Mouse (Mus musculus): ENCODE data around the gene Pld5.
A peak's percentile ranks its signal among the peaks of the same experiment; 100 is the strongest.

Pld5 gene

DNA sequence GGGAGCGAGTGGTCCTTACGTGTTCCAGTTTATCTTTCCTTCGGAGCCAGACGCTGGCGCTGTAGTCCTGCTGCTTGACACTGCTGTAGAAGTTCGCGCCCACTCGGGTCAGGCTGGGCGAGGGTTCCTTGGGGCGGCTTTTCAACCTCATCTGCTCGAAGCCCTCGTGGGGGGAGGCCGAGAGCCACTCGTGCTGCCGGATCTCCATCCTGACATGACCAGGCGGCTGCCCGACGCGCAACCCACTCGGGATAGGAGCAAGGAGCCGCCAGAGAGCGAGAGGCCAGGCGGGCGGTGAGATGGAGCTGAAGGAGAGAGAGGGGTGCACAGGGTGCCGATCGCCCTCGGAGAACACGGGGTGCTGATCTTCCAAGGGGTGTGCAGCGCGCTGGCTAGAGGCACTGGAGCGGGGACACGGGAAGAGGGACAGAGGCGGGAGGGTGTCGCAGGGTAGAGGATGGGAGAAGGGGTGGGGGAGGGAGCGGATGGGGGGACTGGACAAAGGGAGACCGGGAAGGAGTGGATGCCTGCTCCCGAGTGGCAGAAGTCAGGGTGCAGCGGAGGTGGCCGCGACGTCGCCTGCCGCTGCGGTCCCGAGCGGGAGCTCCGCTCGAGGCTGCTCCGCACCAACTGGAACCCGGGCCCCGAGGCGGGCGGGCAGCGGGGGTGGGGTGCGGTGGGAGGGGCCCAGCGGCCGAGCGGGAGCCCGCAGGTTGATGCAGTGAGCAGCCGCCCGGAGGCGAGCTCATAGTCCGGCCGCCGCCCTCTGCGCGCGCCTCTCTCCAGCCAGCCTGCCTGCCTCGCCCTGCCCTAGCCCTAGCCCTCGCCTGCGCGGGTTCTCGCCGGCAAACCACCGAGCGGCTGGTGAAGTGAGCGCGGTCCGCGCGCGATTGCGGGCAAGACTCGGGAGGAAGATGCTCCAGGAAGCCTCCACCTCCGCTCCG is at the start of gene Pld5:
Gene Pld5, minus strand, starts transcription at position 646 of the 944 bp plus-strand sequence.
- DNase-seq (ENCODE audit: low read depth, low spot score): peak; percentile 34

DNA sequence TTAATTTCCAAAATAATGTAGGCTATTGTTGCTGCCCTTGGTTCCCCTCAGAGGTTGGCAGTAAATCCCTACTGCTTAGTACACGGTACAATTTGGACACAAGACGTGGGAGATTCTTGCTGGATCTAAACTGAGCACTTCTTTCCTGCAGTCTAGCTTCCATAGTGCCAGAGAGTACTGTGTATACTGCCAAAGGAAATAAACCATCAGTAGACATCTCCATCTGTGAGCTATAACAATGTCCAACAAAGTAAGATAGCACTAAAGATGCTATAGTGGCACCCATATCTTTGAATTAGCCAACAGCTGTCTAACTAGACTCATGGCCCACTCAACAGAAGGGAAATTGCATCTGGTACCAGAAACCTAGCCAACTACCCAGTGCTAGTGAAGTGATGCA is 40.0 kb upstream of the Pld5 start:
- DNase-seq (ENCODE audit: low read depth, low spot score): no peak

DNA sequence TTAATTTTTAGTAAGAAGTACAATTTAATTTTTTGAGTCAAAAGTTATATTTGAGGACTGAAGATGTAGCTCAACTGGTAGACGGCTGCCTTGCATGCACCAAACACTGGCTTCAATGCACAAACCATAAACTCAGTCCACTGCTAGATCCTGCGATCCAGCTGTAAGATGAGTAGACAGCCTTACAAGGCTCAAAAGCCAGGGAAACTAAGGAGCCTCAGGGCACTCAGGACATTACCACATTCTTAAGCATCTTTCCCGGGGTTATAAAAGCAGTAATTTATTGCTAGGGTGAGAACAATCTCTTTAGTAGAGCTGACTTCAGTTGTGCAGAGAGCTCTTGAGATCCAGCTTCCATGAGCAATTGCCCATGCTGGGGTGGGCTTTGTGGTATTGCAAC is 35.1 kb upstream of the Pld5 start:
- no peak for DNase-seq (ENCODE audit: low read depth, low spot score)

DNA sequence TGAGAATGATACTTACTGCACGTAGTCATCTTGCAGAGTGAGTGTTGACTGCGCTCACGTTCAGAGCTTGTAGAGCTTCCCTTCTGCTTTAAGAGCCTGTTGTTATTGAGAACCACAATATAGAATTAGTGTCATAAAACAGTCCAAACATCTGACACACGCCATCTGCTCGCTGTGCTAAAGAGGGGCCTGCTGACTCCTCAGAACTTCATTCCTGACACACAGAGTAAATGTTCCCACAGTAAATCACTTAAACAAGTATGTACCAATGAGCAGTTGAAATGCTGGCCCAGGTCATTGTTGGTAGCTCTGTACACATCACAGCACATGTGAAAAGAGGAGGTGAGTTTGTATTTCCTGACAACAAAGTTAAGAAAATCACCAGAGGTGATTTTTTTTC is 14.3 kb upstream of the Pld5 start:
- no peak for DNase-seq (ENCODE audit: low read depth, low spot score)

DNA sequence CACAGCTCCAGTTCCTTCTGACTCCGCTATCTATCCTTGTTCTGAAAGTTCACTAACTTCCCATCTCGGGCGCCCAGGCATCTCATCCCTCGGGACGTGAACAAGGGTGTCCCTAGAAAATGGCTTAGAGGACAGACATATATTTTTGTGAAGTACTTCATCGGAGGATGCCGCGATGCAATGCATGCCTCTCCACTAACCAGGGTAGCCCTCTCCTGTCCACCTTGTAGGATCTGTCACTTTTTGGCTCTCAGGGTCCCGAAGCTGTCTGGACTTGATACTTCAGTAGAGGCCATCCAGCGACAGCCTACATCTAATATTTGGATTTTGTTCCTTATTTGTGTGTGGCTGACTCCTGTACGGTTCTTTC is 484 bp upstream of the Pld5 start:
- DNase-seq (ENCODE audit: low read depth, low spot score): no peak

DNA sequence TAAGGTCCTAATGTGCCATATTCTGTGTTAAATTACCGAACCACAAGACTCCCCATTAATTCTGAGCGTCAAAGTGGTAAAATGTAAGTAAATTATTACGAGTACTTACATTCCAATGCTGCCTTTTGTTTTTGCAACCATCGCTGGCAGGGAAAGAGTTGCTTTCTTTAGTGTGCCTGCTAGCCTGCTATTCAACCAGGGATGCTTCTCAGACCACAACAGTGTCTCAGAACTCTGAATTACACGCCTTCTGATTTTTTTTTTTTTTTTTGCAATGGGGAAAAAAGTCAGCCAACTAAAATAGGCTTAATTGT is 26.4 kb downstream of the Pld5 start:
- no peak for DNase-seq (ENCODE audit: low read depth, low spot score)

DNA sequence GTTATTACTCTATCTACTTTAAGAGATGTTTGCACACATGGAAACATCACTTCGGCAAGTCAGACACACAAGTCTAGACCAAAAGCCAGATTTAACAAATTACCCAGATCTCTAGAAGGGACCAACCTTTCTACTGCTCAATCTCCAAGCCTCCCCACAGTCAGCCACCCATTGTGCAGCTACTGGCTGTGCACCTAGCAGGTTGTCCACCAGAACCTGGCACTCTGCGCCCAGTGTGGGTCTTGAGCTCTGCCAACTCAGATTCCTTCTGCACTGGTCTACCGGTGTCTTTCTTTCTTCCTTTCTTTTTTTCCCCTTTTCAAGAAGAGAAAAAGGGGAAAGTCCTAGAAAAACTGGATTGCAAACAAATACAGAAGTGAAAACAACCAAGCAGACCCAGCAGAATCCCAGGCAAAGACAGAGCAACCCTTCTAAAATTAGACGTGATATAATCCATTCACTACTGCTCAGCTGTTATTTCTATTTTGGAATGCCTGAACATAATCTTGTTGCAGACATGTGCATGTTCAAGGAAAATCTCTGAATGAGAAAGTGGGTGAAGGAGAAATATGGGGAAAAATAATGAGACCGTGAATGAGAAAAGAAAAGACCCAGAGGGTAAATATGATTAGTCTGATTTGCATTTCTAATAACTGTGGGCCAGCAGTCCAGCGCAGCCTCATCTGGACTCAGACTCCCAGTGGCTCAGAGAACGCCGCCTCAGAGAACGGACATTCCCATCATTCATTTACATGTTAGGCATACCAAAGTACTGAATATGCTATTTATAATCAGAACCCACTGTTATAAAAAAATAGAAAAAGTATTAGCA is 27.0 kb downstream of the Pld5 start:
- no peak for DNase-seq (ENCODE audit: low read depth, low spot score)

DNA sequence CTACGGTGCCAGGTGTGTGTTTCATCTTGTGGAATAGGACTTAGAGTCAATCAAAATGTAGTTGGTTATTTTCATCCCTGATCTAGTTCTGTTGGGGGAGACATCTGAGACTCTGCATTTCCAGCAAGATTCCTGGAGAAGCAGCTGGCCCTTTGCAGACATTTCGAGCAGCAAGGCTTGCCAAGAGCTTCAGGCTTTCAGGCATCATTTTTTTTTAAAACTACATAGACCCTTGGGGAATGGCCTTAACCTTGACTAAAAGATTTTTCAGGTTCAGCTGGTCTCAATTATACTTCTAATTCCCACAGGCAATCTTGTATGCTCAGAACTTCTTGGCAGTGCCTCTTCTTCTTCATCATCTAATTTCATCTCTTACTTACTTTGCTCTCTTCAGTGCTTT is 35.9 kb downstream of the Pld5 start:
- no peak for DNase-seq (ENCODE audit: low read depth, low spot score)

DNA sequence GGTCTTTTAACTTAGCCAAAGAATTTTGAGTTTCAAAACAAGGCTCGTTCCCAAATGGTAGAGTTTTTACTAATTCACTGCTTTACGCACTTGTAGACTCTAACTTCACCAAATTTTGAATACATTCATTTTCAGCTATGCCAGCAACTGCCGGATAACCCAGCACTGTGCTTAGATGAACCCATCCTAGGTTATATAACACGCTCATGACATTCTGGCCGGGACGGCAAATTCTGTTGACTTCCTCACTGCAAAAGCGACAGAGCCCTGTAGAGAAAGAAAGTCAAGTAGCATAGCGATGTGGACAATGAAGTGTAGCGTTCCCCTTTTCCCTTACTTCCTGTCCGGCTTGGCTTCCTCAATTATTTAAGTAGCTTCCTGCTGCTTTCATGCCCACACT is 51.3 kb downstream of the Pld5 start:
- no peak for DNase-seq (ENCODE audit: low read depth, low spot score)

DNA sequence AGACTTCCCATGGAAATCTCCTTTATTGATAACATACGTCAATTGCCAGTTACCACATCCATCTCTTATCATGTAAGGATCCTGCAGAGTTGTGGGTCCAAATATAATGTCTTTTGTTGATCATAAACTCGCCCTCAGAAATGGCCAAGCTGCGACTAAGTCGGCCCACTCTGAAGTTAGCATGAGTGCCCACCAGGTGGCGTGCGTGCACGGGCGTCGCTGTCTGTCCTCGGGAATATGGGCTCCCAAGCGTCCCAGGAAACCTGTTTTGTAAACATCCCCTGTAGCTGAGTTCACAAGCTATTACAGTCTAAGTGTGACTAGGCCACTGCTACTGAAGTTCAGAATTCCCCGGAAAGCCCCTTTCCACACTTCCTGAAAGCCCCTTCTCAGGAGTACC is 51.9 kb downstream of the Pld5 start:
- peak; percentile 69 for DNase-seq (ENCODE audit: low read depth, low spot score)

DNA sequence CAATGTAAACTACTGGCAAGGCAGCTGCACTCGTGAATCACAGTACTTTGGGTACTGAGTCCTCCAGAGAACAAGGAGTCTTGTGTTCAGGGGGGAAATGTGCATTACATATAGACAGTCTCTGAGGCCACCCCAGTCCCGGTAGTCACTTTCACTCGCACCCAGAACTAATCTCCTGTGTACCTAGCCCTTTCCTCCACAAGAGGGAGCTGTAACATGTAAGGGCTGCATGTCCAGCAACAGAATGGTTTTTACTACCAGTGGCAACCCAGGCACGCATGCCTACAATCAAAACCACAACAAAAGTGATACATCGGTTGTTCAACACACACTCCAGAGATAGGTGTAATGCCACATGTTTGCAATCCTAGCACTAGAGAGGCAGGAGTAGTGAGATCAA is 56.9 kb downstream of the Pld5 start:
- DNase-seq (ENCODE audit: low read depth, low spot score): no peak

DNA sequence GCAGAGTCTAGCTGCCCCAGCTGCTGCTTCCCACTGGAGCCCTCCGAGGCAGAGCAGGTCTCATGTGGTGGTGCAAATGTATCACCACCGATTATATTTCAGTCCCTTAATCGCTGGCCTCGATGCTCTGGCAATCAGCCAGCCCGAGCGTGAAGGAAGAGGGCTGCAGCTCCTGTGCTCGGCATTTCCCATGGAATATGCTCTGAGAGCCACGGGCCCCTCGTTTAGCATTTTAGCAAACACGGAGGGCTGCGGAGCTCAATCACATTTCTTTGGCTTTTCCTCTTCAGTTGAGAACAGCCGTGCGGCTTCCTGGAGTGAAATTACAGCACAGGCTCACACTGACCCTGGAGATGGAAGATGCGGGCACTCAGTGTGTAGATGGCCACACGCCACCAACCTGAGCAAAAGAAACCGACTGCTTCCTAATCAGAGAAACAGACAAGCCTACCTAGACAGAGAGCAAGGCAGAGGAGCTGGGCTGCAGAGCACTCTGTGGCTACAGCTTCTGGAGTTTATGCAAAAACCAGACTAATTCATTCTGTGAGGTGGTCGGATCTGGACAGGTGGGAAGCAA is 61.4 kb downstream of the Pld5 start:
- DNase-seq (ENCODE audit: low read depth, low spot score): peak; percentile 8

DNA sequence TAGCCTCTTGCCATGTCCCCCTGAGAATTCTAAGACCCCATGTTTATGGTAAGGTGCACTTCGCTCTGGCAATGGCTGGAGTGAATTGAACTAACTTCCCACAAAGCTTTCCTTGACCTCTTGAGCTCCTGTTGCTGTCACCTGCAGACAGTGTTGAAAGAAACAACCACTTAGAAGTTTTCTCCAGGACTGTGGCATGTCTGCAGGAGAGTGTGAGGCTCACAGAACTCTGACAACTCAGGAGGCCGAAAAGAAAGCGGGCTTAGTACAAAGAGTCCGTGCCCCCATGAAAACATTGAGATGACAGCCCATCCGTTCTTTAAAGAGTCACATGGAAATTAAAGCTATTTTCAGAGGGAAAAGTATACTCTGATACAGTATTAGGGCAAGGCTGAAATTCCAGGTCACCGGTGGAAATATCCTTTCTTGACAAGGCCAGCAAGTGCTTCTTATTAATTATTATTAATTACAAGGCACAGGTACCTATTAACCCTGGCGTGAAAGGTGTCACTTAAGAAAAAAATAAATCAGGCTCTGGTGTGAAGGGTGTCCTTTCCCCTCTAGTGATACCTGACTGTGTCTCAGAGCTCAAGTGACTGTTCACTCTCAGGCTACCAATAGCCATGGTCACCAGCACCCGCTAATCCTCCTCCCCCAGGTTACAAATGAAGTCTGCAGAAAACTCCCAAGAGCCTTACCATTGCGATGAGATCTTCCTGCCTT is 62.0 kb downstream of the Pld5 start:
- DNase-seq (ENCODE audit: low read depth, low spot score): no peak

DNA sequence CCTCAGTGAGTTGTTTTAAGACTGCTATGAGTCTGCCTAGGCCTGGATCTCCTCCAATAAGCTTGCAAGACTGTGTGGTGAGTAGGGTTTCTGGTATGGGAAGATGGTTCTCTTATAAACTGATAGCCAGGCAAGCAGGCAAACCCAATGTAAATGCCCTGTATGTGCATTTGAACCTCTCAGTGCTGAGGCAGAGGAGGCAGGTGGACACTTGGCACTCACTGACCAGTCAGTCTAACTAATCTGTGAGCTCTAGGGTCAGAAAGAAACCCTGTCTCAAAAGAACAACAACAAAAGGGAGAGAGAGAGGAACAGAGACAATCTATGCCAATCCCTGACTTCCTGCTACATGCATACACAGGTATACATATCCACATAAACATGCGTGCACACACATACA is 64.3 kb downstream of the Pld5 start:
- no peak for DNase-seq (ENCODE audit: low read depth, low spot score)

DNA sequence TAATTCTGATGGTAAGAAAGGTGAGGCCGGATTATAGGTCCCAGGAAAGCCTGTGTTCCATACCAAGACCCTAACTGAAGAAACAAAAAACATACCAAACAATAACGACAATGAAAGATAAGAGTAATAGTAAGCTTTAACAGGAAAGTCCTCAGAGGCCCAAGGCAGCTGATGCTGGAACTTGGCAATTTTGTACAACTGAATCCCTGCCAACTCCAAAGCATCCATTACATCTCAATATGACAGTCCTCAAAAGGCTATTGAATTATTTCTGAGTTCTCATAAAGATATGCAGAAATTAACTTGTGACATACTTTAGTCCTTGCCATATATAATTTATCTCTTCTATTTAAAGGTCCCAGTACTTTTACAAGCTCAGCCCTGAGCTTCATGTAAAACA is 67.1 kb downstream of the Pld5 start:
- no peak for DNase-seq (ENCODE audit: low read depth, low spot score)

DNA sequence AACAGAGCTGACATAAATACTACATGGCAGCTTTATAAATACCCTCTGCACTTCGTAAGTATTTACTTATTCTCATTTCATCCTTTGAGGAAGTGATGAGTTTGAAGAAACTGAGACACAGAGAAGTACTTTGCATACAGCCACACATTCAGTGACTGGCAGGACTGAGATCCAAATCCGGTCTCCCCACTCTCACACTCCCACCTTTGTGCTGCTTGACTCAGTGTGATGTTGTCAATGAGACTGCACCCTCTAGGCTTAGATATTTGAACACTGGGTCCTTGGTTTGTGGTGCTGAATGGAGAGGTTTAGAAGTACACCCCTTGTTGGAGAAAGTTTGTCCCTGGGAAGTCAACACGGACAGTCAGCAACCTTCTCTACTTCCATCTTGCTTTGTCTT is 72.8 kb downstream of the Pld5 start:
- no peak for DNase-seq (ENCODE audit: low read depth, low spot score)

DNA sequence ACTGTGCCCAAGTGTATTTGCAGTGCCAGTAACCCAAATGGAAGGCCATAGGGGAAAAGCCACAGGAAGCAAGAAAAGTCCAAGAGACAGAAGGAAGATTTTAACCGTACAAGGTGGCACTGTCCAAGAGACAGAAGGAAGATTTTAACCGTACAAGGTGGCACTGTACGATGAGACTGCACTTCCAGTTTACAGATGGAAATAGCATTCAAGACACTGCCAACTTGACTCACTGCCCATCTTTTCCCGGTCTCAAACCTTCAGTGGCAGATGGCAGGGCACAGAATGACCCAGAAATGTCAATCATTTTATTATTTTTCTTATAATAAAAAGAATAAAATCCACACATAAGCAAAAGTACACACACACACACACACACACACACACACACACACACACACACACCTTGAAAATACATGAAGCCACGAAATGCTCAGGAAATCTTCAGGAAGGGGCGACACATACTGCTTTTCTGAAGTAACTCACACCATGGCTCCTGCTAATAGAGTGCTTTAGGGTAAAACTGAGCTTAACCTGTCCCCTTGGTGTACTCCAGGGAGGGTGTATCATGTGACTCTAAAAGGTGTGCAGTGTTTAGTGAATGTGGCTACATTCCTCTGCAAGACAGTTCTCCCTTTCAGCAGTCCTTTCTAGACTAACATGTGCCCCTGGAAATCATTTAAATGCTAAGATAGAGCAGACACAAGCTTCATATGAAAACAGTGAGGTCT is 77.9 kb downstream of the Pld5 start:
- DNase-seq (ENCODE audit: low read depth, low spot score): no peak

DNA sequence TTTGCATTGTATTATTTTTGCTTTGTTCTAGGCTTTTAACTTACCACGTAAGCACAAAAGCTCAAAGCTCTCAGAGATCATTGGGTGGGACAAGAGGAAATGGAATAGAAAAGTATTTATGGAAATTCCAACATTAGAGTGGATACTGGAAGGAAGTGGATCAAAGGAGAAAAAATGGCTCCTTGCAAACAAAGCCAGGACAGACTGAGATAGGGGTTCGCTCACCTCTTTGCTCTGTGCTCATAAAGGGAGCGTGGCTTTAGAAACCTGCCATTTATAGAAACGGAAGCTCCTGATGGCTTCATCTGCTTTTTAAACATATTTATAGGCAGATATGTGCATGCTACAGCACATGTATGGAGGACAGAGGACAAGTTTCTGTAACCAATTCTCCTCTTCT is 78.8 kb downstream of the Pld5 start:
- DNase-seq (ENCODE audit: low read depth, low spot score): no peak

DNA sequence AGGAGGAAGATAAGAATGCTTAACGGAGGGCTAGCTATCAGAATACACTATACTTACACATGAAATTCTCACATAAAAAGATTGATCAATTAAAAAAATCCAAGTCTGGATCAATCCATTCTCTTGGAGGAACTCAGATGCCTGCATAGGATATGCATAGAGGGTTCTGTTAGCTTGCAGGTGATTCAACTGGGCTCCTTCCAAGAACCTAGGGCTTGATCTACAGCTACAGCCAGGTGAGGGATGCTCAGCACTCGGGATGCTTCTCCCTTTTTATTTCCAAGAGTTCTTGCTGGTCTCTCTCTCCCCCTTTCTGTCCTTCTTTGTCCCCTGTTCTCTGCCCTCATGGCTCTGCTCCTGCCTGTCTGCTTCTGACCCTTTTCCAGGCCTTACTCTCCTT is 80.4 kb downstream of the Pld5 start:
- DNase-seq (ENCODE audit: low read depth, low spot score): no peak

DNA sequence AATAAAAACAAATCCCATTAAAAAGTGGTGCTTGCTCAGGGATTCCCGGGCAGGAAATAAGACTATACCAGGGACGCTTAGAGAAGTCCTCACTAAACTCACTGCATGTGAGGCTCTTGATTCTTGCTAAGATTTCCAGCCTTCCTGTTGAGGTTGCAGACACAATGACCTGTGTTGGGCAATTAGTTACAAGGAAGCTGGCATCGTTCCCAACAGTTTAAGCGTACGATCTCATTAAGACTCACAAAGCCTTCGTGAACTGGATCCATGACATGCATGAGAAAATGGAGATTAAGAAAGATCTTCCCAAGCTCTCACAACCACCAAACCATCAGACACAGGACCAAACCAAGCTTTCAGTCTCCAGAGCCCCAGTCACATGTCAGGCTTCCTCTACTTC is 91.1 kb downstream of the Pld5 start:
- DNase-seq (ENCODE audit: low read depth, low spot score): no peak

DNA sequence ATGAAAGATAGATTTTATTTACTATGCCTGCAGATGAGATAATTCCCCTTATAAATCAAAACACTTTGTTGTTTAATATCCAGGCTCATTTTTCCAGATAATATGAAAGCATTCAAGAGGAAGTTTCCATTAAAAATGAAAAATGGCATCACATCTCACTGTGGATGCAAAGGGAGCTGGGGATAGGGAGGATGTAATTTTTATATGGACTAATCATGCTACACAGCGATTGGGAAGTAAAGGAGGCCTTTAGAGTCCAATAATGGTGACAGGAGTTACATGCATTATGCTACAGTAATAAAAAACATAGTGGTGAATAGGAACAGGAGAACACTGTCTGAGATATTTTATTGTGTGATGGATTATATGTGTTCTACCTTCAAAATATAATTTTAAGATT is 100.1 kb downstream of the Pld5 start:
- DNase-seq (ENCODE audit: low read depth, low spot score): no peak

All from forelimb bud, embryonic 11.5 days (tissue).